Mouse (Mus musculus): ENCODE measurements around the gene Col27a1. TPM values are rescaled to one million over a fixed set of nuclear protein-coding genes. Genes with fewer than 3 reads are reported as not detected.

Gene Col27a1
- polyA plus RNA-seq, 1 experiment from 2014 or later, result 19.3 TPM

DNA sequence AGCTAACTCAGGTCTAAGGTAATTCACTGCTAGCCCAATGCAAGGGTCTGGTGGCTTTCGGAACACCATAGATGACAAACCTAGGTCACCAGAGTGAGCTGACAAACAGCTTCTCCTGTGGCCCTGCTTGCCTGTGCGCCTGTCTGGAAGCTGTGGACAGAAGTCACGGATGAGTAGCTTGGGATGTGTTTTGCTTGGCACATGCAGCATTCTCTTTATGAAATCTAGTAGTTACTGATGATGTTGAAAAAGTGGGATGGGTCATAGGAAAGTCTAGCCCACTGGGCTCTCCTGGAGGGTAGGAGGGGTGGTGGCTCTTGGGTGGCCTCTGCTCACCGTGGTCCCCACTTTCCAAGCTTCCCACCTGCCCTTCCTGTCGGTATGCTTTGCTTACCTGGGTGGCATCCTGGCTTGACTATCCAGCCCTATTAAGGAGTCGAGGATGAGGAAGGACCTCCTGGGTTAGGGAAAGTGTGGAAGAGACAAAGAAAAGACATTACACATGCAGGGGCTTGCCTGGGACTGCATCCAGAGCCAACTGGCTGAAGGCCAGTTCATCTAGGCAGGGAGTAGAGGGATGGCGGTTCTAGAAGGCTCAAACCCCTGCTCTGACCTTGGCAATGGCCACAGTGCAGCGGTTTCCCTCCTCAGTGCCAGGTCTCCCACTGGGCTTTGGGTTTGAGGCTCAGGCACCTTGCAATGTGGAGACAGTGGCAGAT is 12.5 kb downstream of the Col27a1 start:
- no peak overlapping the region for H3K4me2 ChIP-seq (replicated peaks)
- H3K4me3 ChIP-seq, result no peak overlapping the region
- no peaks in the 10 kb centered on the region for H3K27me3 ChIP-seq
- ATAC-seq (ENCODE audit: insufficient number of reproducible peaks, insufficient read depth, low FRiP score, low TSS enrichment), result no peak
- H3K9ac ChIP-seq, result no peak overlapping the region
- 80% methylated on average over 8 of the region's 8 CpGs for WGBS
- H3K27ac ChIP-seq, result peak overlapping the region; percentile 66
- H3K9me3 ChIP-seq, result no peaks in the 10 kb centered on the region
- peaks cover 39% of the 10 kb centered on the region for H3K36me3 ChIP-seq
- peaks cover 29% of the 10 kb centered on the region for H3K4me1 ChIP-seq

DNA sequence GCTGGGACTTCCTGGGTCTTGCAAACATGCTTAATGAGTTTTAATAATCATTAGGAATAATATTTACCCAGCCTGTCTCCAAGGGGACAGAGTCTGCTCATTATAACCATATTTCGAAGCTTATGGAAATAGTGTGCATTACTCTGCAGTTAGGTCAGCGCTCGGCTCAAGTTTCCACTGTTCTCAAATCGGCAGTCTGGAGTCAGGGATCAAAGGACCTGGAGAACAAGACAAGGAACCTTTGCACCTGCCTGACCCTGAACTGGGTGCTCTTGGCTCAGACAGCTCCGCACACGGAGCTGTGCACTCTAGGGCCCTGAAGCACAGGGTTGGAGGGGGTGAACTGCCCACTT is 13.1 kb downstream of the Col27a1 start:
- 0 out of 2 replicates have a peak, but pooled peaks have one; percentile 18 for ATAC-seq (ENCODE audit: insufficient number of reproducible peaks, insufficient read depth, low FRiP score, low TSS enrichment)
- Histone ChIP-seq H3K4me3 (no peak overlapping the region), H3K4me1 (peaks cover 31% of the 10 kb centered on the region), H3K27ac (peak overlapping the region; percentile 66), H3K27me3 (no peaks in the 10 kb centered on the region), H3K9ac (no peak overlapping the region), H3K4me2 (replicated peaks) (no peak overlapping the region), H3K9me3 (no peaks in the 10 kb centered on the region), H3K36me3 (peaks cover 40% of the 10 kb centered on the region)
- 45% methylated on average over 6 of the region's 6 CpGs for WGBS

DNA sequence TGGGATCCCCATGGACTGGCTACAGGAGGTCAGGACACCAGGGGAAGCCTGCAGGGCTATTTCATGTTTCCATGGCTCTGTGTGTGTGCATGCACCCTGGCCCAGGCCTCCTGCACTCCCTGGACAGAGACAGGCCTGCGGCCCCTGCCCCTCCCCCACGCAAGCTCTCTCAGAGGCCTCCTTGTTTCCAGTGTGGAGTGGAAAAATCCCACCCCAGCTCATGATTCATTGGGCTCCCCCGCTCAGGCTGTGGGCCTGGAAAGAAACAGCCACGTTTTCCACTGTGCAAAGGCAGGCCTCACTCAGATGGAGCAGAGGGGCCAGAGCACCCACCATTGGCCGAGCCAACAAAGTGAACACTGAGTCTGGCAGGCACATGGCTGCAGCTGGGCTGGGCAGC is 15.1 kb downstream of the Col27a1 start:
- peaks cover 45% of the 10 kb centered on the region for H3K4me1 ChIP-seq
- no peak overlapping the region for H3K4me3 ChIP-seq
- H3K27ac ChIP-seq, result peak overlapping the region; percentile 51; the same call in 1 of the 2 replicates
- peak overlapping the region; percentile 32; the same call in 1 of the 2 replicates for H3K9ac ChIP-seq
- H3K4me2 ChIP-seq (replicated peaks), result no peak overlapping the region
- peaks cover 35% of the 10 kb centered on the region for H3K36me3 ChIP-seq
- H3K27me3 ChIP-seq, result no peaks in the 10 kb centered on the region
- 41% methylated on average over 5 of the region's 5 CpGs for WGBS
- no peaks in the 10 kb centered on the region for H3K9me3 ChIP-seq
- ATAC-seq (ENCODE audit: insufficient number of reproducible peaks, insufficient read depth, low FRiP score, low TSS enrichment), result no peak; the same call in 1 of the 2 replicates

DNA sequence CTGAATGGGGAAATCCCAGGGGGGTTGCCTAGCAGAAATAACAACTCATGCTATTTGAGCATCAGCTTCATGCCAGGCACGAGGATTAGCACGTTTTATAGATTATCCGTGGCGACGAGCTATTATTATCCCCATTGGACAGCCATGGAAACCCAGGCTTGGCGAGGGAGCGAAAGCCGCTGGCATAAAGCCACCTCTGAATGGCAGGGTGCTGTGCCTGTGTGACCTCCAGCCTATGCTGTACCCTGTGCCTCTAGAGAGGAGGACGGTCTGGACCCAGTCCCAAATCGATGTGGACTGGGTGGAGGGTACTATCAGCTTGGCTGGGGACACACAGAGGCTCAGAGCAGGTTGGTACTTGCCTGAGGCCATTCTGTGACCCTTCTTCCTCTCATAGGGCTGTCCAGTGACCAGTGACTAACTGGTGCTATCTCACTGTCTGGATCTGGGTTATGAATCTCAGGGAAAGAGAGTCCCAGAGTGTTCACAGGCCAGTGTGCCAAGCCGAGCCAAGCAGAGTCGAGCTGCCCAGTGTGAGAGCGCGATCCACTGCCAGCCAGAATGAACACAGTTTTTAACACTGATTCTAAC is 16.3 kb downstream of the Col27a1 start:
- Histone ChIP-seq H3K9ac (no peak overlapping the region), H3K9me3 (no peaks in the 10 kb centered on the region), H3K27me3 (no peaks in the 10 kb centered on the region), H3K4me2 (replicated peaks) (no peak overlapping the region), H3K36me3 (peaks cover 23% of the 10 kb centered on the region), H3K27ac (no peak overlapping the region), H3K4me3 (no peak overlapping the region), H3K4me1 (peaks cover 45% of the 10 kb centered on the region)
- ATAC-seq (ENCODE audit: insufficient number of reproducible peaks, insufficient read depth, low FRiP score, low TSS enrichment), result no peak
- 80% methylated on average over 14 of the region's 14 CpGs for WGBS

DNA sequence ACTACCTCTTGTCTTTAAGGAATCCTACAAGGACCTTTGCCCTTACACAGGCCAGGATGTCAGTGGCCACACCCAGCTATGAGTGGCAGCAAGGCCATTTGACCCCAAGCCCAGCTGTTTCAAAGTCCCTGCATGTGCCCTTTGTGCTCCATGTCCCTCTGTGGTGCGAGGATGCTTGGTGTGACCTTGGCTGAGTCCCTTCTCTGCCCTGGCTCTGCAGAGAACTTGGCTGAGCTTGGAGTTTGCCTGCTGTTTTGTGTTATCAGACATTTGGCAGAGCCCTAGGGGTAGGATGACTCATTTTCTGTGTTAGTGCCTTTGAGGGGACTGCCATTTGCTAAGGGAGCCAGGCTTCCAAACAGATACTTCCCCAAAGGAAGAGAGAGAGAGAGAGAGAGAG is 17.3 kb downstream of the Col27a1 start:
- Histone ChIP-seq H3K27ac (no peak overlapping the region), H3K9ac (no peak overlapping the region), H3K36me3 (peaks cover 15% of the 10 kb centered on the region), H3K9me3 (no peaks in the 10 kb centered on the region), H3K4me2 (replicated peaks) (no peak overlapping the region), H3K27me3 (no peaks in the 10 kb centered on the region), H3K4me1 (peaks cover 41% of the 10 kb centered on the region), H3K4me3 (no peak overlapping the region)
- 34% methylated on average over 1 of the region's 1 CpGs for WGBS
- ATAC-seq (ENCODE audit: insufficient number of reproducible peaks, insufficient read depth, low FRiP score, low TSS enrichment), result no peak

DNA sequence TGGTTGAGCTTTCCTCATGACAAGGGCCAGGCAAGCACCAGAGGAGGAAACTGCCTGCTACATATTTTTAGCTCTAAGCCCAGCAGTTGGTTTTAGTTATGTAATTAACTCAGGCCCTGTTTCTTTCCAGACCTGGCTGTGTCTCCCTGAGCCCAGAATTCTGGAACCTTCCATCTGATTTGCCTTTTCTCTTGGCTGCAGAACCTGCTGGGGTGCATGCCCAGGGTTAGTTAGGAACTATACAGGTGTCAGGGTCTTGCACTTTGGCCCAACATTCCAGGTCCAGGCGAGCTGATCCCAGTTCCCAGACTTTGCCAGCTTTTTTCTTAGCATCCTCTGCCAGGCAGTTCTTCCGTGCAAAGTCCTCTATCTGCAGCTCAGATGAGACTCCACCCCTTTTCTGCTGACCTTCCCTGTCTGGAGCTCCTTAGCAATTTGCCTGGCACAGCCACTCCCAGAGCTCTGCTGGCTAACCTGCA is 18.8 kb downstream of the Col27a1 start:
- ATAC-seq (ENCODE audit: insufficient number of reproducible peaks, insufficient read depth, low FRiP score, low TSS enrichment), result no peak

DNA sequence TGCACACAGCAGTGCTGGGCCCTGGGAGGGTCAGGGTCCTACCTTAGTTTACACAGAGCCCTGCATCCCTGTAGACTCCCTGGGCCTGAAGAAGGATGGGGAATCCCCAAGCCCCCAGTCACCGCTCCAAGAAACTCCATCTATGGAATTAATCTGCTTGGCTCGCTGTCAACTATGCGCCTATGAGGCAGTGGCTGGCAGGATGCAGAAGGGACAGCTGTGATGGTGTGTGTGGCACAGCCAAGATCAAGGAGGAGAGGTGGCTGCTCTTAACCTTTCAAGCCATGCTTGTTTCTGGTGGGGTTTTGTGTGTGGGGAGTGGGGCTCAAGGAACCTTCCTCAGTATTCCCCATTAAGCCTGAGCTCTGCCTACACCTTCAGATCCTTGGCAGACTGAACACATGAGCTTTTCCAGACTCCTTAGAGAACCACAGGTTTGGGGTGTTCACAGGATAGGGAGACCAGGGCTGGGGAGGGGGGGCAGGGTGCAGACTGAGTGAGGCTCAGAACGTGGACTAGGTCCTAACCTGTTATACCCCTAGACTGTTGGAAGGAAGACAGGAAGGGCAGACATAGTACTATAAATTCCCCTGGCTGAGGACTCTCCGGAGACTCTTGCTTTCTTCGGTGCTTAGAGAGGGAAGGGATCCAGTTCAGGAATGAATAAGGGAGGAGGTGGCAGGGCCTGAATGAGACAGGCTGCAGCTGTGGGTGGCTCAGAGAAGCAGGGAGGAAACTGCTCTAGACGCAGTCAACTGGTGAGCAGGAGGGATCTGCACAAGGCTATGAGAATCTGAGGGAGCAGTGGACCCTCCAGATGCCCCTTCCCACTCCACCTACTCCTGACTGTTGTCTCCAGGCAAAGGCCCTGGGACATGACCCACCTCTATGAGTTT is 20.0 kb downstream of the Col27a1 start:
- Histone ChIP-seq H3K9me3 (no peaks in the 10 kb centered on the region), H3K36me3 (peaks cover 20% of the 10 kb centered on the region), H3K27me3 (no peaks in the 10 kb centered on the region), H3K4me3 (no peak overlapping the region), H3K4me1 (peaks cover 48% of the 10 kb centered on the region), H3K9ac (no peak overlapping the region), H3K27ac (no peak overlapping the region), H3K4me2 (replicated peaks) (no peak overlapping the region)
- no peak for ATAC-seq (ENCODE audit: insufficient number of reproducible peaks, insufficient read depth, low FRiP score, low TSS enrichment)
- WGBS, result 72% methylated on average over 7 of the region's 7 CpGs

More for the DNA sequence above, 18.8 kb downstream of the Col27a1 start:
- H3K4me1 ChIP-seq, result peaks cover 44% of the 10 kb centered on the region
- H3K9ac ChIP-seq, result no peak overlapping the region
- no peaks in the 10 kb centered on the region for H3K27me3 ChIP-seq
- no peak overlapping the region for H3K4me2 ChIP-seq (replicated peaks)
- peak overlapping the region; percentile 17; the same call in 1 of the 2 replicates for H3K27ac ChIP-seq
- H3K36me3 ChIP-seq, result peaks cover 20% of the 10 kb centered on the region
- WGBS, result 51% methylated on average over 2 of the region's 2 CpGs
- no peak overlapping the region for H3K4me3 ChIP-seq
- no peaks in the 10 kb centered on the region for H3K9me3 ChIP-seq

DNA sequence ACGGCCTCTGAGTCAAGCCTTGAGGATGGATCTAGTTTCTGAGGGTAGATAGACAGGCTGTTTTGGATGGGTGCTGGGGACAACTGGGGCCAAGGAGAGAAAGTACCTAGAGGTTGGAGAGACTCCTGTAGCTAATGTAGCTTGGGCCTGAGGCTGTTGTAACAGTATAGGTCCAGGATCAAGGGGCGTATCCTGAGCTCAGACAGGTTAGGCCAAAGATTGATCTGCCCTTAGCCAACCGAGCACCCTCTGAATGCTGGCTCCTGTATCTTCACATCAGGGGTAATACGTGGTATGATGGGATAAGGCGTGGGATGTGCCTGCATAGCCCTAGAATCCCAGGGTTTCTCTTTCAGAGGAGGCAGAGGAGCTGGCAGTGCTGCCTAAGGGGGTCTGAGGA is 21.0 kb downstream of the Col27a1 start:
- Histone ChIP-seq H3K36me3 (peaks cover 20% of the 10 kb centered on the region), H3K27me3 (no peaks in the 10 kb centered on the region), H3K27ac (no peak overlapping the region), H3K4me2 (replicated peaks) (no peak overlapping the region), H3K9me3 (no peaks in the 10 kb centered on the region), H3K4me1 (peaks cover 42% of the 10 kb centered on the region), H3K9ac (no peak overlapping the region), H3K4me3 (no peak overlapping the region)
- no peak for ATAC-seq (ENCODE audit: insufficient number of reproducible peaks, insufficient read depth, low FRiP score, low TSS enrichment)
- 89% methylated on average over 5 of the region's 5 CpGs for WGBS

DNA sequence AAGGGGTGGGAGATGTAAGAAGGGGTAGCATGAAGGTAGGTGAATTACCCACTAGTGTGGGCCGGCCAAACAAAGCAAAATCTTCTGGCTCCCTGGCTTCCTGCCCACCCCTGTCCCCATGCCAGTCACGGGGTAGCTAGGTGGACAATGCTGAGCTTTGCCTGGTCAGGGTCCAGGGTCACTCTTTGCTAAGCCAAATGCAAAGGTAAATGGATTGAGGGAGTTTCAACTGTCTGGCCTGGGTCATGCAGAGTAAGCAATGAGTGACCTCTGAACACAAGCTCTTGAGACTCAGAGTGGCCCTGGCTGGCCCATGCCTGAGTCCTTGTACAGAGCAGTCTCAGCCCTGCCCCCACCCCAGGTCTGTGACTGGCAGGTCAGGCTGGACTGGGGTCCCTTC is 22.4 kb downstream of the Col27a1 start:
- no peak overlapping the region for H3K4me2 ChIP-seq (replicated peaks)
- no peak overlapping the region for H3K9ac ChIP-seq
- H3K9me3 ChIP-seq, result no peaks in the 10 kb centered on the region
- peaks cover 27% of the 10 kb centered on the region for H3K36me3 ChIP-seq
- no peak for ATAC-seq (ENCODE audit: insufficient number of reproducible peaks, insufficient read depth, low FRiP score, low TSS enrichment)
- 58% methylated on average over 2 of the region's 2 CpGs for WGBS
- H3K4me3 ChIP-seq, result no peak overlapping the region
- H3K27me3 ChIP-seq, result no peaks in the 10 kb centered on the region
- peaks cover 42% of the 10 kb centered on the region for H3K4me1 ChIP-seq
- H3K27ac ChIP-seq, result no peak overlapping the region

DNA sequence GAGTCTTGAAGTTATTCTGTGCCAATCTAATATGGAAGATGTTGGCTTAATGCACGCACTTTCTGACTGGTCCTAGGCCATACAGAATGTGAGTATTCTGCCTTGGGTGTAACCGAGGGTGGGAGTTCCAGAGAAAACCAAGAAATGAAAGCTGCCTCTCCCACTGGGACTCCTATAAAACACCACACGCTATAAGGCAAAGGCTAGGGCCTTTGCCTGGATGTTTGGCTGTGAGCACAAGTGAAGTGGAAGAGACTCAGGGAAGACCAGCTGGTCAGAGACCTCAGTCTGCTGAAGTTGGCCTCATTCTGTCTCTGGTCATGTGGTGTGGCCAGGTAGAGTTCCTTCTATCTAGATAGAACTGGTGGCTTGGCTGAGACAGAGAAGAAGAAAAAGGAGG is 23.4 kb downstream of the Col27a1 start:
- no peak overlapping the region for H3K4me2 ChIP-seq (replicated peaks)
- no peaks in the 10 kb centered on the region for H3K27me3 ChIP-seq
- H3K27ac ChIP-seq, result no peak overlapping the region
- H3K4me3 ChIP-seq, result no peak overlapping the region
- H3K4me1 ChIP-seq, result peaks cover 36% of the 10 kb centered on the region
- H3K9ac ChIP-seq, result no peak overlapping the region
- 76% methylated on average over 3 of the region's 3 CpGs for WGBS
- H3K9me3 ChIP-seq, result no peaks in the 10 kb centered on the region
- ATAC-seq (ENCODE audit: insufficient number of reproducible peaks, insufficient read depth, low FRiP score, low TSS enrichment), result no peak
- peaks cover 23% of the 10 kb centered on the region for H3K36me3 ChIP-seq

DNA sequence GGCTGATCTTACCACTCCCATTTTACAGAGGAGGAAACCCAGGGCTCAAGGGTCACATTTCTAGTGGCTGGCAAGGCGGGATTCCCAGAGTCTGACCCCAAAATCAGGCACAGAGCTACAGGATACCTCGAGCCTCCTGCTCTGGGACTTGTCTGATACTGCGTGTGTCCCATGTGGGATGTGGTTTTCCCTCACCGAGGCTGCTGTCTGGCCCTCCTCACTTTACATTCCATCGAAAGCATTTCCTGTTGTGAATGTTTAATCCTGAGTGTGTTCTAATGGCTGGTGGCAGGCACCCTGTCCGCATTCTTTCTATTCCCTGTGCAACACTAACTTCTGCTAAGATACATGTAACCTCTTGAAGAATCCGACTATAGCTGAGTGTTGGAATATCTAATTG is 24.3 kb downstream of the Col27a1 start:
- no peaks in the 10 kb centered on the region for H3K9me3 ChIP-seq
- ATAC-seq (ENCODE audit: insufficient number of reproducible peaks, insufficient read depth, low FRiP score, low TSS enrichment), result no peak
- 19% methylated on average over 7 of the region's 7 CpGs for WGBS
- H3K27me3 ChIP-seq, result no peaks in the 10 kb centered on the region
- peaks cover 30% of the 10 kb centered on the region for H3K4me1 ChIP-seq
- peaks cover 25% of the 10 kb centered on the region for H3K36me3 ChIP-seq
- peak overlapping the region; percentile 72; the same call in 1 of the 2 replicates for H3K27ac ChIP-seq
- no peak overlapping the region for H3K4me2 ChIP-seq (replicated peaks)
- no peak overlapping the region for H3K9ac ChIP-seq
- H3K4me3 ChIP-seq, result no peak overlapping the region

Data from embryonic facial prominence, embryonic 12.5 days (tissue).